Mouse (Mus musculus) hindbrain, embryonic 16.5 days (tissue): ENCODE data around the gene Pla2g2c. TPM values are rescaled to one million over a fixed set of nuclear protein-coding genes. Genes with fewer than 3 reads are reported as not detected.

Experiments
- ATAC-seq: fragments of 200-750 bp; cut with Nextera tagmentation; 2 replicates; pipeline ENCODE4 v1.8.0; 2017; ENCODE audit warnings: moderate TSS enrichment, moderate library complexity
- H3K27ac ChIP-seq: fragments of 300-500 bp; sonication (generic); 2 replicates; pipeline ENCODE4 v1.5.1; 2014; ENCODE audit warnings: low read depth, mild to moderate bottlenecking, control low read depth, low read length, moderate library complexity
- H3K27me3 ChIP-seq: fragments of 300-500 bp; sonication (generic); replicated peaks from 2 replicates; pipeline ENCODE4 v1.6.1; 2014; ENCODE audit warnings: low read length; ENCODE audit not compliant: control insufficient read depth, insufficient read depth
- H3K36me3 ChIP-seq: fragments of 300-500 bp; sonication (generic); 2 replicates; pipeline ENCODE4 v1.6.1; 2014; ENCODE audit warnings: mild to moderate bottlenecking, low read length, moderate library complexity, mixed read lengths; ENCODE audit not compliant: control insufficient read depth, insufficient read depth
- H3K4me1 ChIP-seq: fragments of 300-500 bp; sonication (generic); 2 replicates; pipeline ENCODE4 v1.6.1; 2014; ENCODE audit warnings: low read depth, low read length; ENCODE audit not compliant: control insufficient read depth, insufficient read depth
- H3K4me2 ChIP-seq: fragments of 300-500 bp; sonication (generic); 2 replicates; pipeline ENCODE4 v1.6.1; 2014; ENCODE audit warnings: mild to moderate bottlenecking, low read length, control low read depth, moderate library complexity
- H3K4me3 ChIP-seq: fragments of 300-500 bp; sonication (generic); 2 replicates; pipeline ENCODE4 v1.5.1; 2014; ENCODE audit warnings: mild to moderate bottlenecking, low read length, control low read depth, moderate library complexity
- H3K9ac ChIP-seq: fragments of 300-500 bp; sonication (generic); 2 replicates; pipeline ENCODE4 v1.6.1; 2014; ENCODE audit warnings: low read depth, mild to moderate bottlenecking, control low read depth, low read length, moderate library complexity
- H3K9me3 ChIP-seq: fragments of 300-500 bp; sonication (generic); 2 replicates; pipeline ENCODE4 v1.6.1; 2014; ENCODE audit warnings: mild to moderate bottlenecking, low read length, moderate library complexity; ENCODE audit not compliant: control insufficient read depth
- WGBS: fragments of 180-500 bp; shearing (Covaris S2); extraction: QIAGEN DNeasy Blood & Tissue Kit; methylation state at CpG from one replicate; pipeline ENCODE4 v1.1.7; 2014; 5-methylcytosine and 5-hydroxymethylcytosine counted together
- polyA plus RNA-seq: library from polyadenylated mRNA; unstranded; fragments of >200 nt; fragmentation: Nextera tagmentation; extraction: Ambion mirVana; gene quantifications from 2 replicates; pipeline ENCODE4 v1.2.1, GENCODE M21; 2015

Pla2g2c gene
- polyA plus RNA-seq, 1 experiment from 2014 or later: 0.36 TPM

DNA sequence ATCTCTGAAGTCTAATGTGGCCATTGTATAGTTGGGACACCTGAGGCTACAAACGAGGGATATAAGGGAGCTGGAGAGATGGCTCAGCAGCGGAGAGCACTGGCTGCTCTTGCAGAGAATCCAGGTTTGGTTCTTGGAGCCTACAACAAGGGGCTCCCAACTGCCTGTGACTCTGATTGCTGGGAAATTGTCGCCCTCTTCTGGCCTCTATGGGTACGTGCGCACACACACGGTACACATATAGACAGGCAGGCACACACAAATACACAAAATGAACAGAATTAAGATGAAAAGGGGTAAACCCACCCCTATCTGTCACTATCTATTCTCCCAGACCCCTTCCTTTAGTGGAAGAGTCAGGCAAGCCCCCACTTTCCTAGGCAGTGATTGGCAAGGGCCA, 28.0 kb downstream of the Pla2g2c start:
- Histone ChIP-seq H3K9ac (no peak overlapping the region), H3K4me2 (no peak overlapping the region), H3K27me3 (no peaks in the 10 kb centered on the region; the same call in 1 of the 2 replicates), H3K27ac (no peak overlapping the region), H3K36me3 (no peaks in the 10 kb centered on the region), H3K4me3 (no peak overlapping the region), H3K9me3 (no peaks in the 10 kb centered on the region), H3K4me1 (peaks cover 5% of the 10 kb centered on the region; the same call in 1 of the 2 replicates)
- 89% methylated on average over 6 of the region's 6 CpGs for WGBS
- no peak for ATAC-seq

DNA sequence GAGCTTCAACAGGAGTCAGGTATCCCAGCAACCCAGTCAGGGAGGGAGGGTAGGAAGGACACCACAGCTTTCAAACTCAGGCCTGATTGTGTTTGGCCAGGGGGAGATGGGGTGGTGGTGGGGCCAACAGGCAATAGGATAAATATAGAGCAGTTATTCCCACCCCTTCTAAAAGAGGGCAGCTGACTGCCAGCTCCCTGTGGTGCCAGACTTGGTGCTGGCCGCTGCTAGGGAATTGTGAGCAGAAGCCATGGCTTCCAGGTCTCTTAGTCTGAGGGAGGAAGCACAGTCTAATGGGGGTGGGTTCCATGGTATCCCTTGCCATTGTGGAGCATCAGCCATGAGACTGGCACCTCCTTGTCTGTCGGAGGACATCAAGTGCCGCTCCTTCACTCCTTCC, 29.0 kb downstream of the Pla2g2c start:
- no peaks in the 10 kb centered on the region for H3K36me3 ChIP-seq
- H3K27me3 ChIP-seq: no peaks in the 10 kb centered on the region; the same call in 1 of the 2 replicates
- no peaks in the 10 kb centered on the region for H3K4me1 ChIP-seq
- H3K9me3 ChIP-seq: no peaks in the 10 kb centered on the region
- no peak overlapping the region for H3K27ac ChIP-seq
- no peak overlapping the region for H3K9ac ChIP-seq
- ATAC-seq: no peak
- H3K4me2 ChIP-seq: no peak overlapping the region
- 85% methylated on average over 3 of the region's 3 CpGs for WGBS
- H3K4me3 ChIP-seq: no peak overlapping the region

DNA sequence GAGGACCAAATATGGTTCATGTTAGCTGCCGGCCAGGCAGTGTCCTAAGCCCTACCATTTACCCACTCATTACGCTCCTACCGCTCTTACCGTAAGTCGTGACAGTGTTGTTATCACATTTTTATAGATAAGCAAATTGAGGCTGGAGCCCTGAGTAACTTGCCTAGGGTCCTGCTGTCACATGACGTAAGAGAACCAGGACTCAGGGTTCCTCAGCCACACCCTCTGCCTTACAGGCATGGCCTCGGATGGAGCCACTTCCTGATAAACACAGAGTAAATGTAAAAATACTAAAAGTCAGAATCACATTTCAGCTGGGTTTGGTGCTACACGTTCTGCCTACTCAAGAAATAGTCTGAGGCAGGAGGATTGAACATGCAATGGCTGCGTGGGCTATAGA, 29.8 kb downstream of the Pla2g2c start:
- 87% methylated on average over 9 of the region's 9 CpGs for WGBS
- H3K36me3 ChIP-seq: no peaks in the 10 kb centered on the region
- H3K4me2 ChIP-seq: no peak overlapping the region
- H3K27me3 ChIP-seq: no peaks in the 10 kb centered on the region; the same call in 1 of the 2 replicates
- no peak overlapping the region for H3K4me3 ChIP-seq
- H3K4me1 ChIP-seq: no peaks in the 10 kb centered on the region
- H3K9me3 ChIP-seq: no peaks in the 10 kb centered on the region
- ATAC-seq: no peak
- H3K27ac ChIP-seq: no peak overlapping the region
- H3K9ac ChIP-seq: no peak overlapping the region

DNA sequence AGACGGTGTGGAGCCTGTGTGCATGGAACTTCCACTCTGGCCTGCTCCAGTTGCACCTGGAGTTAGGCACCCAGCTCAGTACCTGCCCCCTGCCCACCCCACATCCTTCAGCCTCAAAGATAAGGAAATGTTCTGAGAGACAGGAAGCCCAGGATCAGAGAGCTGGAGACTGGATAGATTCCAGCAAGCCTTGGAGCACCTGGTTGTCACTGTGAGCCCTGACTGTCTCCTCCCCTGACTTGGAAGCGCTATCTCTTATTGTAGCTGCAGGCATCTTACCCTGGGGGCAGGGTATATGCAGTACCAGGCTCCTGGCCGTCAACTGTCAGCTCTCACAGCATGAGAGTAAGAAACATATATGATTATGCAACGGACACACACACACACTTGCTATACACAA, 30.8 kb downstream of the Pla2g2c start:
- Histone ChIP-seq H3K4me1 (no peaks in the 10 kb centered on the region), H3K36me3 (no peaks in the 10 kb centered on the region), H3K4me2 (no peak overlapping the region), H3K9ac (no peak overlapping the region), H3K27me3 (no peaks in the 10 kb centered on the region; the same call in 1 of the 2 replicates), H3K4me3 (no peak overlapping the region), H3K9me3 (no peaks in the 10 kb centered on the region), H3K27ac (no peak overlapping the region)
- WGBS: 68% methylated on average over 4 of the region's 4 CpGs
- ATAC-seq: no peak

DNA sequence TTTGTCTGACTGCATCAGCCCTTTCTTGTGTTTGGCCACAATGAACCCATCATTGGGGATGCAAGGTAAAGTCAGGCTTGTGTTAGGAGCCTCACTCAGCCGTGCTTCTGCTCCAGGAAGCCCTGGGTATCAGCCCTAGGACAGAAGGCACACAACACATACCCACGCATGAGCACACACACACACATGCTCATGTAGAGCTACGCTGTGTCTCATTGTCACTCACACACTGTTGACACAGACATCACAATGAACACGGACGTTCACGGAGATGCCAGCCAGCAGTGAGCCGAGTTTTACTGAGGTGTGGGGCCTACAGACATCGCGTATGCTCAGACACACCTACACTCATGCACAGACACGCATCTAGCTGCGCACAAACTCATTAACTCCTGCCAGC, 31.4 kb downstream of the Pla2g2c start:
- Histone ChIP-seq H3K9ac (no peak overlapping the region), H3K9me3 (no peaks in the 10 kb centered on the region), H3K4me3 (no peak overlapping the region), H3K27ac (0 out of 2 replicates have a peak overlapping the region, but pooled peaks have one; percentile 20), H3K4me2 (no peak overlapping the region), H3K36me3 (no peaks in the 10 kb centered on the region), H3K27me3 (no peaks in the 10 kb centered on the region; the same call in 1 of the 2 replicates), H3K4me1 (no peaks in the 10 kb centered on the region)
- ATAC-seq: 0 out of 2 replicates have a peak, but pooled peaks have one; percentile 27
- 68% methylated on average over 11 of the region's 11 CpGs for WGBS

DNA sequence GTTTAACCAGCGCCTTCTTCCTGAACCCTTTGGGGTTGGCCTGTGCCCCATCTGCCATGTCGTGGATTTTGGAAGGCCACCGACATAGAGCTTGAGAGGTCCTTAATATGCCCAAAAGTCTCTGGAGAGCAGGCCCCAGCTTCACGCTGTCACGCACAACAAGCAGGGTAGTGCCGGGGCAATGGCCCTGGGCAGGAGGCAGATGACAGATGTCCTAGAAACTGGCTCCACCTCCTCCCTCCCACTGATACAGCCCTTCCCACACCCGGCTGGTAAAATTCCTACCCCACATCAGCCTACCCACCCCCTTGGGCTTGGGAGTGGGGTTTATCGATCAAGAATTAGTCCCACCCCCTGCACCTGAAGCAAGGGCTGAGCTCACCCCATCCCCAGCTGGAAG, 32.8 kb downstream of the Pla2g2c start, which contains the start of gene Pla2g2f:
Gene Pla2g2f, minus strand, starts transcription at position 211 of the 400 bp plus-strand sequence.
- no peak within 1 kb of the TSS for H3K27ac ChIP-seq

DNA sequence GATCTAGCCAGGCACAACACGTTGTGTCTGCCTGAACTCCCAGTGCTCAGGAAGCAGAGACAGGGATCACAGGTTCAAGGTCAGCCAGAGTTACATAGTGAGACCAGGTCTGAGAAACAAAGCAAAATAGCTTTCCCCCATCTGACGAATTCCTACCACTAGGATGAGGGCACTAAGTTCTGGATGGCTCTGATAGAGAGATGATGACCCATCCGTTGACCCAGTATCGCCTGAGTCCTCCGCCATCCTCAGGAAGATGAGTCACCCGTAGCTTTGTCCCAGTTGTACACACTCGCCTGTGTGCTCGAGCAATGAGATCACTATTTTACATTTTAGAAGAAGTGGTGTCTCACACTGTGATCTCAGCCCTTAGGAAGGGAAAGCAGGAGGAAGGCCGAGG, 37.7 kb downstream of the Pla2g2c start:
- WGBS: 87% methylated on average over 9 of the region's 9 CpGs
- H3K27ac ChIP-seq: no peak overlapping the region
- H3K4me3 ChIP-seq: no peak overlapping the region
- H3K27me3 ChIP-seq: no peaks in the 10 kb centered on the region
- H3K4me1 ChIP-seq: no peaks in the 10 kb centered on the region
- H3K4me2 ChIP-seq: no peak overlapping the region
- ATAC-seq: no peak
- no peaks in the 10 kb centered on the region for H3K36me3 ChIP-seq
- H3K9ac ChIP-seq: no peak overlapping the region
- no peaks in the 10 kb centered on the region for H3K9me3 ChIP-seq

More for the DNA sequence above, 32.8 kb downstream of the Pla2g2c start, which contains the start of gene Pla2g2f:
- no peaks in the 10 kb centered on the region for H3K36me3 ChIP-seq
- no peak within 1 kb of the TSS for H3K9ac ChIP-seq
- no peaks in the 10 kb centered on the region; the same call in 1 of the 2 replicates for H3K27me3 ChIP-seq
- 55% methylated on average over 8 of the region's 8 CpGs for WGBS
- H3K4me2 ChIP-seq: no peak within 1 kb of the TSS
- H3K4me1 ChIP-seq: no peaks in the 10 kb centered on the region
- no peaks in the 10 kb centered on the region for H3K9me3 ChIP-seq
- H3K4me3 ChIP-seq: no peak within 1 kb of the TSS
- ATAC-seq: no peak

DNA sequence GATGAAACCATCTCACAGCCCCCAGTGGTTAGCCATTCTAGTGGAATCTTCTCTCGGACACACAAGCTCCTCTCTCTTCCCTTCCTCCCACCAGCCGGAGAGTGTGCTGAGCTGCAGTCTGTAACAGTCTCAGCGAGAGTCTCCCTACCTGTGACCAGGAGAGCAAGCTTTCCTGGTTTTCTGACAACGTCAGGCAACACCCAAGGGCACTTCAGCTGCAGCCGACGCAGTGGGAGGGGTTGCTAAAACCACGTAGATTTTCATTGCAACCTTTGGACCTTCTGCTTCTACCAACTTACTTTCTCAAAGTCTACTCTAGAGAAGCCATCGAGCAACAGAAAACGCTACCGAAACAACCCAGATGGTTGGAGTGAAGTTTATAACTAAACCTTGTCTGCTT, 47.4 kb downstream of the Pla2g2c start:
- WGBS: 89% methylated on average over 10 of the region's 10 CpGs

DNA sequence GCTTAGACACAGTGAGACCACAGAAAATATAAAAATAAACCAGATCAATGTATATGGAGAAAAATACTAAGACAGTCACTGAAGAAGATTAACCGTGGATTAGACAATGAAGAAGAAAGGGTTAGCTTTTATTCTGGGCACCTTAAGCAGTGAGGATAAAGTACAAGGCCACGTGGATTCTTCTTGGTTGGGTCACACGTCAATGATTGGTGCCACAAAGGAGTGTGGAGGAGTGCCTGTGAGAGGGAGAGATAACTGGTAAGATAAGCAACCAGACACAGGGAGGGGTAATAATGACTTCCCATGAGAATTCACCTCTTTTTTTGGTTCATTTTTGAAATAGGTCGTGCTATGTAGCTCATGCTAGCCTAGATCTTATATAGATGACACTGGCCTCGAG, 47.8 kb downstream of the Pla2g2c start:
- ATAC-seq: no peak
- H3K27ac ChIP-seq: no peak overlapping the region
- H3K9ac ChIP-seq: no peak overlapping the region
- H3K4me1 ChIP-seq: no peaks in the 10 kb centered on the region
- H3K4me3 ChIP-seq: no peak overlapping the region
- no peaks in the 10 kb centered on the region for H3K27me3 ChIP-seq
- no peak overlapping the region for H3K4me2 ChIP-seq
- 83% methylated on average over 5 of the region's 5 CpGs for WGBS
- no peaks in the 10 kb centered on the region for H3K36me3 ChIP-seq
- H3K9me3 ChIP-seq: no peaks in the 10 kb centered on the region

More for the DNA sequence above, 47.4 kb downstream of the Pla2g2c start:
- no peaks in the 10 kb centered on the region for H3K36me3 ChIP-seq
- H3K27me3 ChIP-seq: no peaks in the 10 kb centered on the region
- H3K4me1 ChIP-seq: no peaks in the 10 kb centered on the region
- ATAC-seq: no peak
- H3K4me3 ChIP-seq: no peak overlapping the region
- H3K4me2 ChIP-seq: no peak overlapping the region
- no peak overlapping the region for H3K9ac ChIP-seq
- no peaks in the 10 kb centered on the region for H3K9me3 ChIP-seq
- no peak overlapping the region for H3K27ac ChIP-seq
